Mouse (Mus musculus) hindbrain, embryonic 12.5 days (tissue): Measurements from ENCODE around the gene Slco2a1. TPM values are rescaled to one million over a fixed set of nuclear protein-coding genes. Genes with fewer than 3 reads are reported as not detected.
A peak's percentile ranks its signal among the peaks of the same experiment; 100 is the strongest.

Source experiments
- ATAC-seq: fragments of 200-750 bp; cut with Nextera tagmentation; 2 replicates; pipeline ENCODE4 v1.8.0; 2017; ENCODE audit warnings: moderate TSS enrichment; ENCODE audit not compliant: low FRiP score
- H3K27ac ChIP-seq: fragments of 300-500 bp; sonication (generic); 2 replicates; pipeline ENCODE4 v1.5.1; 2016; ENCODE audit warnings: mild to moderate bottlenecking
- H3K27me3 ChIP-seq: fragments of 300-500 bp; sonication (generic); 2 replicates; pipeline ENCODE4 v1.6.1; 2016; ENCODE audit warnings: mild to moderate bottlenecking
- H3K36me3 ChIP-seq: fragments of 300-500 bp; sonication (generic); 2 replicates; pipeline ENCODE4 v1.6.1; 2016; ENCODE audit warnings: mild to moderate bottlenecking
- H3K4me1 ChIP-seq: fragments of 300-500 bp; sonication (generic); 2 replicates; pipeline ENCODE4 v1.6.1; 2016
- H3K4me2 ChIP-seq: fragments of 300-500 bp; sonication (generic); replicated peaks from 2 replicates; pipeline ENCODE4 v1.6.1; 2016; ENCODE audit warnings: mild to moderate bottlenecking
- H3K4me3 ChIP-seq: fragments of 300-500 bp; sonication (generic); 2 replicates; pipeline ENCODE4 v1.5.1; 2016; ENCODE audit warnings: mild to moderate bottlenecking
- H3K9ac ChIP-seq: fragments of 300-500 bp; sonication (generic); 2 replicates; pipeline ENCODE4 v1.6.1; 2016; ENCODE audit warnings: mild to moderate bottlenecking, moderate library complexity
- H3K9me3 ChIP-seq: fragments of 300-500 bp; sonication (generic); replicated peaks from 2 replicates; pipeline ENCODE4 v1.6.1; 2016; ENCODE audit warnings: mild to moderate bottlenecking
- WGBS: fragments of 180-500 bp; shearing (Covaris S2); methylation state at CpG from one replicate; pipeline ENCODE4 v1.1.7; 2016; 5-methylcytosine and 5-hydroxymethylcytosine counted together
- polyA plus RNA-seq: library from polyadenylated mRNA; unstranded; fragments of >200 nt; fragmentation: Nextera tagmentation; extraction: Ambion mirVana; gene quantifications from 2 replicates; pipeline ENCODE4 v1.2.1, GENCODE M21; 2016

Slco2a1 gene
- polyA plus RNA-seq: 1.1 and 1.7 TPM in 2 replicates

GRCm38 (mm10) chr9:102988462-102988861 is at the start of gene Slco2a1:
Slco2a1 (plus strand) TSS chr9:102988712.
- Histone ChIP-seq H3K4me1 (peaks cover 30% of the 10 kb centered on the region), H3K27ac (0 out of 2 replicates have a peak within 1 kb of the TSS, but pooled peaks have one; percentile 46), H3K9me3 (no peaks in the 10 kb centered on the region), H3K9ac (no peak within 1 kb of the TSS), H3K4me3 (no peak within 1 kb of the TSS), H3K27me3 (no peaks in the 10 kb centered on the region), H3K4me2 (no peak within 1 kb of the TSS), H3K36me3 (no peaks in the 10 kb centered on the region)
- WGBS: 87% methylated on average over 8 of the region's 8 CpGs
- no peak for ATAC-seq

- no peak overlapping the region for H3K4me2 ChIP-seq
- no peaks in the 10 kb centered on the region for H3K27me3 ChIP-seq
- ATAC-seq: no peak
- no peak overlapping the region for H3K4me3 ChIP-seq
- H3K4me1 ChIP-seq: no peaks in the 10 kb centered on the region
- H3K36me3 ChIP-seq: no peaks in the 10 kb centered on the region
- H3K27ac ChIP-seq: no peak overlapping the region
- WGBS: 76% methylated on average over 4 of the region's 4 CpGs
- no peak overlapping the region for H3K9ac ChIP-seq
- no peaks in the 10 kb centered on the region for H3K9me3 ChIP-seq
Observed at GRCm38 (mm10) chr9:102942221-102942620, 46.3 kb upstream of the Slco2a1 start.

GRCm38 (mm10) chr9:102944891-102945290 is 43.6 kb upstream of the Slco2a1 start:
- Histone ChIP-seq H3K9ac (no peak overlapping the region), H3K4me2 (no peak overlapping the region), H3K4me3 (no peak overlapping the region), H3K4me1 (no peaks in the 10 kb centered on the region), H3K9me3 (no peaks in the 10 kb centered on the region), H3K27me3 (no peaks in the 10 kb centered on the region), H3K27ac (no peak overlapping the region), H3K36me3 (no peaks in the 10 kb centered on the region)
- WGBS: 91% methylated on average over 9 of the region's 9 CpGs
- ATAC-seq: no peak

- ATAC-seq: no peak
- Histone ChIP-seq H3K36me3 (no peaks in the 10 kb centered on the region), H3K27ac (no peak overlapping the region), H3K27me3 (no peaks in the 10 kb centered on the region), H3K9me3 (no peaks in the 10 kb centered on the region), H3K4me1 (no peaks in the 10 kb centered on the region), H3K4me3 (no peak overlapping the region), H3K9ac (no peak overlapping the region), H3K4me2 (no peak overlapping the region)
- WGBS: 85% methylated on average over 12 of the region's 12 CpGs
Observed at GRCm38 (mm10) chr9:102946469-102947015, 42.0 kb upstream of the Slco2a1 start.

GRCm38 (mm10) chr9:102948706-102949105 is 39.8 kb upstream of the Slco2a1 start:
- ATAC-seq: no peak
- WGBS: 76% methylated on average over 5 of the region's 5 CpGs
- no peak overlapping the region for H3K9ac ChIP-seq

GRCm38 (mm10) chr9:102951091-102951994 is 37.2 kb upstream of the Slco2a1 start:
- Histone ChIP-seq H3K4me2 (no peak overlapping the region), H3K4me1 (no peaks in the 10 kb centered on the region), H3K4me3 (no peak overlapping the region), H3K9ac (no peak overlapping the region), H3K27me3 (no peaks in the 10 kb centered on the region), H3K27ac (no peak overlapping the region), H3K36me3 (no peaks in the 10 kb centered on the region), H3K9me3 (no peaks in the 10 kb centered on the region)
- 93% methylated on average over 9 of the region's 9 CpGs for WGBS
- ATAC-seq: no peak

More at GRCm38 (mm10) chr9:102948706-102949105, 39.8 kb upstream of the Slco2a1 start:
- Histone ChIP-seq H3K9me3 (no peaks in the 10 kb centered on the region), H3K27me3 (no peaks in the 10 kb centered on the region), H3K4me1 (no peaks in the 10 kb centered on the region), H3K4me3 (no peak overlapping the region), H3K4me2 (no peak overlapping the region), H3K36me3 (no peaks in the 10 kb centered on the region), H3K27ac (no peak overlapping the region)

- Histone ChIP-seq H3K9ac (no peak overlapping the region), H3K4me3 (no peak overlapping the region), H3K9me3 (no peaks in the 10 kb centered on the region), H3K4me2 (no peak overlapping the region), H3K36me3 (no peaks in the 10 kb centered on the region), H3K27me3 (no peaks in the 10 kb centered on the region), H3K4me1 (peaks cover under 1% of the 10 kb centered on the region), H3K27ac (no peak overlapping the region)
- no peak for ATAC-seq
- 83% methylated on average over 3 of the region's 3 CpGs for WGBS
Observed at GRCm38 (mm10) chr9:102955866-102956265, 32.6 kb upstream of the Slco2a1 start.

- Histone ChIP-seq H3K9ac (no peak overlapping the region), H3K9me3 (no peaks in the 10 kb centered on the region), H3K4me1 (peaks cover 10% of the 10 kb centered on the region), H3K36me3 (no peaks in the 10 kb centered on the region), H3K27ac (no peak overlapping the region), H3K4me2 (no peak overlapping the region), H3K27me3 (no peaks in the 10 kb centered on the region), H3K4me3 (no peak overlapping the region)
- ATAC-seq: no peak
- 80% methylated on average over 6 of the region's 6 CpGs for WGBS
Observed at GRCm38 (mm10) chr9:102958703-102959102, 29.8 kb upstream of the Slco2a1 start.

- no peak for ATAC-seq
- Histone ChIP-seq H3K9me3 (no peaks in the 10 kb centered on the region), H3K4me2 (no peak overlapping the region), H3K27ac (no peak overlapping the region), H3K36me3 (no peaks in the 10 kb centered on the region), H3K27me3 (no peaks in the 10 kb centered on the region), H3K4me1 (peaks cover 10% of the 10 kb centered on the region), H3K9ac (no peak overlapping the region; the same call in 1 of the 2 replicates), H3K4me3 (no peak overlapping the region)
- 19% methylated on average over 8 of the region's 8 CpGs for WGBS
Observed at GRCm38 (mm10) chr9:102961356-102962092, 27.0 kb upstream of the Slco2a1 start.

- no peak overlapping the region for H3K9ac ChIP-seq
- WGBS: 65% methylated on average over 10 of the region's 10 CpGs
Observed at GRCm38 (mm10) chr9:102962093-102962788, 26.3 kb upstream of the Slco2a1 start.

GRCm38 (mm10) chr9:102963321-102963720 is 25.2 kb upstream of the Slco2a1 start:
- Histone ChIP-seq H3K9me3 (no peaks in the 10 kb centered on the region), H3K9ac (no peak overlapping the region), H3K36me3 (no peaks in the 10 kb centered on the region), H3K4me2 (no peak overlapping the region), H3K27me3 (no peaks in the 10 kb centered on the region), H3K27ac (no peak overlapping the region), H3K4me3 (no peak overlapping the region), H3K4me1 (peaks cover 10% of the 10 kb centered on the region)
- no peak for ATAC-seq
- WGBS: 72% methylated on average over 7 of the region's 7 CpGs

More at GRCm38 (mm10) chr9:102962093-102962788, 26.3 kb upstream of the Slco2a1 start:
- no peak for ATAC-seq
- Histone ChIP-seq H3K36me3 (no peaks in the 10 kb centered on the region), H3K27me3 (no peaks in the 10 kb centered on the region), H3K4me2 (no peak overlapping the region), H3K27ac (no peak overlapping the region), H3K9me3 (no peaks in the 10 kb centered on the region), H3K4me3 (no peak overlapping the region), H3K4me1 (peaks cover 10% of the 10 kb centered on the region)

- H3K27ac ChIP-seq: no peak overlapping the region
- no peak overlapping the region for H3K4me3 ChIP-seq
- 93% methylated on average over 9 of the region's 9 CpGs for WGBS
- H3K9ac ChIP-seq: no peak overlapping the region
- H3K4me1 ChIP-seq: peaks cover 10% of the 10 kb centered on the region
- ATAC-seq: no peak
- H3K4me2 ChIP-seq: no peak overlapping the region
- H3K36me3 ChIP-seq: no peaks in the 10 kb centered on the region
- H3K27me3 ChIP-seq: no peaks in the 10 kb centered on the region
- no peaks in the 10 kb centered on the region for H3K9me3 ChIP-seq
Observed at GRCm38 (mm10) chr9:102964644-102965043, 23.9 kb upstream of the Slco2a1 start.
